Mouse (Mus musculus) adrenal gland, adult 18-20 months (tissue): ENCODE measurements around the gene Tmem164. TPM values are rescaled to one million over a fixed set of nuclear protein-coding genes. Genes with fewer than 3 reads are reported as not detected.

ENCODE experiments used
- DNase-seq, 2 experiments: peaks; one replicate each; pipeline ENCODE4 v3.0.0; 2021 to 2022; ENCODE audit warnings: low spot score in 2 of 2
- total RNA-seq, 2 experiments: library from RNA; stranded (reverse); gene quantifications; 1 replicate in 1 of 2; 2 replicates in 1 of 2; pipeline ENCODE4 v1.2.3; 2021

The Tmem164 gene
- total RNA-seq, 2 experiments from 2014 or later = 28.2 to 31.8 TPM

DNA sequence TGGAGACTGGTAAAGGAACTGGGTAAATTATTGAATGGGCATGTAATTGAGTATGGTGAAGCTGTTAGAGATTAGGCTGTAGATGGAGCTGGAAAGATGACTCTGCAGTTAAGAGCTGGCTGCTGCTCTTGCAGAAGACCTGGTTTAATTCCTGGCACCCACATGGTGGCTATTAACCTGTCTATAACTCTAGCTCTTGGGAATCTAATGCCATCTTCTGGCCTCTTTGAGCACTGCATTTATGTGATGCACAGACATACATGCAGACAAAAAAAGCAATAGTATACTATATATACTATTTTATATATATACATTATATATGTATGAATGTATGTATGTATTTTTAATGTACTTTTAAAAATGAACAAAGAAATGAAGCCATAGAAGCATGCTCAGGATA lies 66.2 kb downstream of the Tmem164 start:
- DNase-seq = no peak

DNA sequence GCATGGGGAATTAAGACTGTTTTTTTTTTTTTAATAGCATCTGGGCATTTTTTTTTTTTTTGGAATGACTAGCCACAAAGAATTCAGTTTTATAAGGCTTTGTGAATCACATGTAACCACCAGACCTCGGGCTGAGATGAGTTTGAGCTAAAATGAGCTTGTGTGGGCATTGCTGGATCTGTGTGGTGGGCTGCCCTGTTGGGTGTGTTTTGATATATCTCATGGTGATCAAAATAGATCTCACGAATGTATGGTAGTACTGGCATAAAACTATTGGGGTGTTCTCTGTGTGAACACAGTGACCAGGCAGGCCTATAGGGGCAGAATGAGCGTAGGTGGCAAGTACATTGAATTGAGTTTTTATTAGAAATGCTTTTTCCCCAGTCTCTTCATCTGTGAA lies 67.4 kb downstream of the Tmem164 start:
- DNase-seq = no peak

DNA sequence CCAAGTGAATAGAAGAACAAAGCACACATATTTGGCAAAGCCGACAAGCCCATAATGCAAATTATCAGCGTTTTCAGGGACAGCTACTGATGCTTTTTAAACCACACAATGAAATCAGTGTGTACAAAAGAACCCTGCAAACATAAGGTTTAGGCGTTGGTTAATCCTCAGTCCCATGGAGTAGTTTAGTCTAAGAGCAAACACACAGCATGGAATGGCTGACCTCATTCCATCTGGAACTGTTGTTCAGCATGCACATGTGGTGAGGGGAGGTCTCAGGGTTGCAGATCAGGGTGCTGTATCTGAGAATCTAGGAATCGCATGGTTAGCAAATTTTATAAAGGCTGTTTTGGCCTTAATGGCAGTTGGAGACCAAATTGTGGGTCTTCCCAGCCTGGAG lies 69.6 kb downstream of the Tmem164 start:
- DNase-seq = no peak

DNA sequence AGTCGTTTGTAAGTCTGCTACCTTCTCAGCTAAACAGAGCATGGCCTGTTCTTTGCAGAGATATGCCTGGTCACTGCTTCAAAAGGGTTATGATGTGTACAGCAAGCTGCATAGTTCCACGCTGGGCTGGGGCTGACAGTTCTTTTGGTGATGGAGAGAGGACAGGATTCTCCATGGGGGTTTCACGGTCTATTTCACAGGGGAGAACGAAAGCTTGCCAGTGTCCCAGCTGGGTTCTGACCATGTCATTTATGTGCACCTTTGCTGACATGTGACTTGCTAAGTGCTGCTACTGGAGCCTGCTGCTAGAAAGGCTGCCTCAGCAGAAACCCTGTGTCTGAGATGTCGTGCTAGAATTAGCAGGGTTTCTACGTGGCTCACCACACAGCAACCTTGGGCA lies 74.3 kb downstream of the Tmem164 start:
- DNase-seq = no peak

DNA sequence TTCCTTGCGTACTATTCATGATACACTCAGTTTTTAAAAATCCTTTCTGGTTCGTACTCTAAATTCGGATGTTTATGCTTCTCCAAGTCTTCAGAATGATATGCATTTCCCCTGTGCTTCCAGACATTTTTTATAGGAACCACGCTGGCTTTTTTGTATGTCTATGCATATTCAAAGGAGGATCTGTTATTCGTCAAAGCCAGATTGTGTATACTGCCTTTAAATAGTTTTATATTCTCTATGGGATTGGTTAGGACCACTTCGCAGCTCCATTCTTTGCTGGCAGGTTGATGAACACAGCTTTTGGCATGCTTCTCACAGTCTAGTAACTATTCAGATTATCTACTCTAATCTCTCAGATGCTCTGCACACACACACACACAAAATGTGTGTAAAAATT lies 79.2 kb downstream of the Tmem164 start:
- DNase-seq = no peak

DNA sequence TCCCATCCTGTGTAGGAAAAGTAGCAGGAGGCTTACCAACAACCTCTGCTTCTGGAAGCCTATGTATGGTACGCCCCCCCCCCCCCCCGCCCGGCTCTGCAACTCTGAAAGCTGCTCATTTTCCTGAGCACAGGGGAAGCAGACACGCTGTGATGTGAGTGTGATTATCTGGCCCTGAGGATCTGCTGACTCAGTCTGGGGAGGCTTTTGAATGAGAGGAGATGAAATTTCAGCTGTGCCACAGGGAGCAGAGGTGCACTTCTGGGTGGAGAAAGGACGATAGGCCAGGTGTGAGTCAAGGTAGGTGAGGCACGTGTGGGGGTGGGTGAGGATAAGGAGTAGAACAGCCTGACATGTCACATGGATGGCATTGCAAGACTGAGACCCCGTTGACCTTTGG lies 82.1 kb downstream of the Tmem164 start:
- DNase-seq = no peak

DNA sequence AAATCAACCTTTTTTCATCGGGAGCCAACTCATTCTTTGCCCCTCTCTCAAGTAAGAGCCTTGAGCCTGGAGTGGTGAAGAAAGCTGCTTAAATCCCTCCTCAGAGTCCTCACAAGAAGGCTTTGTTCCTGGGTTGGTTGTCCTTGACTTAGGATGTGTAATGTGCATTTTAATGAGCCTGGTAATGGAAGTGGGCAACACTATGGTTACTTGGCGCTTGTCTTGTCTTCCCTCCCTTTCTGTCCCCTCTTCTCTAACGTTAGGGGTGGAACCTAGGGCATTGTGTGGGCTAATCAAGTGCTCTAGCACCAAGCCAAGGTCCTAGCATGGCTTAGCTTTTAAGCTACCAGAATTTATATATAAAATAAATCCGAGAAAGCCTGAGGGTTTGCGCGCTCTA lies 88.5 kb downstream of the Tmem164 start:
- DNase-seq = no peak

DNA sequence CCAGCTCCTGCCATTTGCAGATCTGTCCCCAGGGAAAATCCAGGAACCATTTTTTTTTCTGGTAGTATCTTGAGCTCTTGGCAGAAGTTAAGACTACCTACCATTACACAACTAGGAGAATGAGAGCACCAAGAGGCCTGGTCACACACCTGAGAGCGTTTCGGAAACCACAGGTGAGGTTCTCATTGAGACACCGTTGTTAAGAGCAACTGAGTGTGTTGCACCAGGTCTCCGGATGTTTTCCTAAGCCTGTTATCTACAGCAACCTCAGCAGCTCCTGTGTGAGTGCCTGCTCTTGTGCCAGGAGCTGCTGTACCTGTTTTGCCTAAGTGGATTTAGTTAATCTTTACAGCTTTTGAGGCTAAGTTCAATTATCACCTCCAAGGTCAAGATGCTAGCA lies 92.5 kb downstream of the Tmem164 start:
- DNase-seq = no peak

DNA sequence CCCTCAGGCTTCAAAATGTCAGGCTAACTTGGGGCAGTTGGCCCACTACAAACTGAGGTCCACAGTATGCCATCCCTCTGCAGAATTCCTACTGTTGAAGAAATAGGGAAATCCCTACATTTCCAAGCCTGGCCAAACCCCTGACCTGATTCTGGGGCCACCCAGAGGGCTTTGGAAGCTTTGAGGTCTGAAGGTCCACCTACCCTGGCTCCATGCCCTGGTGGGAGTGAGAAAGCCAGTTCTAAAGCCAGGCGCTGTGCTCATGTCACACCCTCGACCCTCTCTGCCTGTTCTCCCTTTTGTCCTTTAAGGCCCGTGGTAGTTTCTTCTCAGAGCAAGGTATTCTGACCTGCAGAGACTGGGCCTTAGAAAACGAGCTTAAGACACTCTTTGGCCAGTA lies 94.9 kb downstream of the Tmem164 start:
- no peak for DNase-seq

DNA sequence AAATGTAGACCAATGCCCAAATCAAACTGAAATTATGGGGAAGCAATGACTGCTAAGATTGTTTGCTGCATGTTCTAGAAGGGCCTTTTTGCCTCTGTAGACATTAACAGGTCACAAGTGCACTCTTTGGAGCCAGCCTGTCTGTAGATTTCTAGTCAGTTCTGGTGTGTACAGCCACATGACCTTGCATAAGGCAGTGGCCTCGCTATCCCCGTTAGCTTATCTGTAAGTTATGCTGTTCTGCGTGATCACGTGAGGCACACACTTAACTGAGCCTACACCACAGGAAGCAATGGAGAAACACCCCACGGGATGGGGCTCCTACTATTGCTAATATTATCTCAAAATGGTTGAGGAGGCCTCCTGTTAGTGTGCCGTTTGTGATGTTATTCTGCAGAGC lies 97.4 kb downstream of the Tmem164 start:
- no peak for DNase-seq

DNA sequence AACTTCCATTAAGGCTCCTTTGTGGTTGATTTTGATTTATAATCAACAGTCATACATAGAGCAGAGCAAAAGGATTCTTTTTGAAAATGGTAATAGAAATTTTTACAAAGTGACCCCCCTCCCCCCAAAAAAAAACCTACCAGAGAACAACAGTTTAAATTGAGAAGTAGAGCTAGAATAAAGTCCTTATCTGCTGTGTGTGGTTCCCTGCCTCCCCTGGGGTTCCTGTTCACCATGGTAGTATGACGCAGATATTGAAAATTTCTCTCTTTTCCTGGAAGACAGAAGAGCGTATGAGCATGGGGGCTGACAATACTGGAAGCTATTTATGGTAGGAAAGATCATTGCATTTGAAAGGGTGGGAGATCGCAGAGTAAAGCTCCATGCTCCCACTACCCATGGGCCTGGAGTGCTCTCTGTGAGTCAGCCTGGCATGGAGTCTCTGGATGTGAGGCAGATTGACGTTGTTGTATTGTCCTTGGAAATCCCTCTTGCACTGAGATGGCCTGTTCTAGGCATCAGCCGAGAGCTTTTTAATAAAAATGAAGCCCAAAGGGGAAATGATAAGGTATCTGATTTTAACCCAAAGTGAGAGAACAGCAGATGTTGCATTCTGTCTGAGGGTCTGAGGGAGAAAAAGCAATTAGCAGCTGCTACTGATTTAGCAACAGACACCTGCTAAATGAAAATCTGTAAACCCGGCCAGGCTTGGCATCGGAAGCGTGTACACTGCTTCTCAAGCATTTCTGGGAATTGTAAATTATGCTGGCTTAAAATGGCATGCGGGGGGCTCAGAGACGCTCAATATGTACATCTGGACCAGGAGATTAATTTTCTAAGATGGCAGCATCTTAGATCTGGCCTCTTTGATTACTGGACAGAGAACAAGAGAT lies 105.2 kb downstream of the Tmem164 start:
- DNase-seq = no peak

DNA sequence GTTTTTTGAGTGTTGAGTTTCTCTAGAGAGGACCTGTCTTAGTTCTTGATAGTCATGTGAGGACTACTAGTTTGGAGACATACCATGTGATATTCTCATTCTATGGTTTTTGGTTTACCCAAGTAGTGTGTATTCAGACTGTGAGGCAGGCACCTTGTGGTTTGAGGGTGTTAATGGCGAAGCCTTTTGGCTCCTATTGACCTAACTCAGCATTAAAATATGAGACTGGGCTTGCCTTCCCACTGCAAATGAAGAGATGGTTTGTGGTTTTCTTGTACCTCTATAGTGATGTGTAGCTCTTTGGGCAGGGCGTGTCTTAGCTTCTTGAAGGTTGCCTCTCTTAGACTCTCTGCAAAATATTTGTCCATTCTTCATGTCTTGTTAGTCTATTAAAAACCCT lies 111.0 kb downstream of the Tmem164 start:
- no peak for DNase-seq

DNA sequence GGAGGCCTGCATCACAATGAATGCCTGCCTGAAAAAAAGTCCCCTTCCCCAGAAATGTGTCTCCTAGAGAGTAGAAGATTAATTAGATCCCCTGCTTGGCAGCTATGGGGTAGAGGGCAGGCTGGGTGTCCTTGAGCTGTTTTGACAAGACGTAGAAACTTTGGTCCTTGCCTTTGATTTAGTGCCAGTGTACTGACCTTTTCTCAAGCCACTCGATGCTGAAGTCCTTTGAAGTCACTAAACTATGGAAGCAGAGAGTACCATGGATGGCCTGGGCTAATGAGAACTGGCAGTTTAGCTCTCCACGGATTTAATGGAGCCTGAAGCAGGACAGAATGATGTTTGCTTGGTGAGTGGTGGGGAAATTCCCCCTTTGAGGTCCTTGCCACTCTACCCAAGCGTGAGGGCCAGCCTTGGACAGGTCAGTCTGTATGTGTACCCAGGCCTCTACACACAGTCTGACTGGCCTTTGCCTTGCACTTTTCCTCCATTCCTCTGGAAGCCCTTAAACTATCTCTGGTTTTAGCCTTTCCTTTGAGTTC lies 112.9 kb downstream of the Tmem164 start:
- no peak for DNase-seq

DNA sequence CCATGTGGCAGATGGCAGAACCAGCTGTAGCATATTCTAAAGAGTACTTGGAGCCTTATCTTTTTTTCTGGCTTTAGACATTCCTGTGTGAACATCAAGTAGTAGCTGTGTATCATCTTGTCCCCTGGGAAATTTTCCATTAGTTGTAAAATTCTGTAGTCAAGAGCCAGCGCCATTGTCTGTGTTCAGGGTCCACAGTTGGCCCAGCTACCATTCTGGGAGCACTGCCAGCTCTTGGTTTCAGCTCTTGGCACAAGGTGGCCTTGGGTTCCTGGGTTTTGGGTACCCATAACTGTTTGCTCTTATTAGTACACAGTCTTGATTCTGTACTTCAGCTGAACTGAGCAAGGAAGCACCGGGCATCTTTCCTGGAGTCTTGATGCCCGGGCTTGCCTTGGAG lies 123.4 kb downstream of the Tmem164 start:
- DNase-seq = no peak

DNA sequence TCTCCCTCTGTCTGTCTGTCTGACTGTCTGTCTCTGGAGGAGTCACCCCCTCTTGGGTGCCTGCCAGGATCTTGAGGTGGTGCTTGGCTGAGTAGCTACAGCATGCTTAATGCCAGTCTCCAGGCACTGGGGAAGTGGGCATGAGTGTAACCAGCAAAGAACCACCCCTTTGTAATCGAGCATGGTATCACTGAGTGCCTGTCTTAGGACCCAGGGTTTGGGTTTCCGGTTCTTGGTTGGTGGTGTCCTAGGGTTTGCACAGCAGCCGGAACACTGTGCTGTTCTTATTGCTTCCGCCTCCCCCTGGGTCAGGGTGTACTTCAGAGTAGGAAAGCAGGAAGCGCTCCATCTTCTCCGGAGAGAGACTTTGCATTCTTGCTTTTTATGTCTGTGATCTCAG lies 124.9 kb downstream of the Tmem164 start:
- no peak for DNase-seq

DNA sequence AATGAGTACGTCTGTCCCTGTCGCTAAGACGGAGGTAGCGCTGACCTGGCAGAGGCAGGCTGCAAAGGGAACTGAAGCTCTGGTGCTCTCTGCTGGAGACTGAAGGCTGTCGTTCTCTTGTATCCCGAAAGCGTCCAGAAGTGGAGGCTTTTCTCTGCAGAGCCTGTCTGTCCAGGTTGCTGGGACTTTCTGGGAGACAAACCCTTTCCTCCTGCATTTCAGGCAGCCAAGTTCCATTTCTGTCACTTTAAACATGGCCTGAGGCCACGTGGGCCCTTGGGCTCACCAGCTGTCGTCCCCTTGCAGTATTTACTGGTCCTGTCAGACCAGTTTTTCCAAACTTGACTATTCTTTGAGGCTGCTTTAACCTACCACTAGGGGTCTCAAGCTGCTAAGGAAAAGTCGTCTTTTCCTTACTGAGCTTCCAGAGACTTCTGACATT lies 125.4 kb downstream of the Tmem164 start:
- DNase-seq = no peak

DNA sequence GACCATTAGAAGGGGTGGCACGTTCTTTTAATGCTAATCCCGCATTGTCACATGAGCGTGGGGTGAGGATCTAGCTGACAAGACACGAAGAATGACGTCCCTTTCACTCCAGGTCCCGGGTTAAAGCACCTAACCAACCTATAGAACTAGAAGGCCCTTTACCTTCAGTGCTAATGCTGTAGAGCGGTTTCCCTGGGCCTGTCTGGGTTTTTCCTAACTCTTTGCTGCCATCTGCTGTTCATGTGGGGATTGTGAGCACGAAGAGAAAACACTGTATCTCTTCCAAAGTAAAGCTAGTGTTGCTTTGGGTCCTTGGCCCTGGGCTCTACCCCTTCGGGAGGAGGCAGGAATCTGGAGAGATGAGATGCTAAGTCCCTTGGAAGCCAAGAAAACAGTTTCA lies 127.2 kb downstream of the Tmem164 start:
- peak in 1 of 2 experiments; percentile 34 for DNase-seq

DNA sequence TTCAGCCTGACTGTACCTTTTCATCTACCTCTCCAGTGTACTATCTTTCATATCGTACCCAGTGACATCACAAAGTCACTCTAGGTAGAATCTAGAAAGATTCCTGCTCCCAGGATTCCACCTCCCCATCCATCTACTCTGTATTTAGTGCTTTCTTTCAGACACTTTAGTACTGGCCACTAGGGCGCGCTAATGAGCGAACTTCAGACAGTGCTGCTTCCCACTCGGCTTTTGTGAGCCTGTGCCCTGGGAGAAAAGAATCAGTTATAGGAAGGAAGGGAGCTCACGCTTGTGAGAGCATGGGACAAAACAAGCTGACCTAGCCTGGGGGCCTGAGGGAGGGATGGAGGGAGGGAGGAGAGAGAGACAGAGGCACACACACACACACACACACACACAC lies 131.9 kb downstream of the Tmem164 start:
- DNase-seq = no peak

DNA sequence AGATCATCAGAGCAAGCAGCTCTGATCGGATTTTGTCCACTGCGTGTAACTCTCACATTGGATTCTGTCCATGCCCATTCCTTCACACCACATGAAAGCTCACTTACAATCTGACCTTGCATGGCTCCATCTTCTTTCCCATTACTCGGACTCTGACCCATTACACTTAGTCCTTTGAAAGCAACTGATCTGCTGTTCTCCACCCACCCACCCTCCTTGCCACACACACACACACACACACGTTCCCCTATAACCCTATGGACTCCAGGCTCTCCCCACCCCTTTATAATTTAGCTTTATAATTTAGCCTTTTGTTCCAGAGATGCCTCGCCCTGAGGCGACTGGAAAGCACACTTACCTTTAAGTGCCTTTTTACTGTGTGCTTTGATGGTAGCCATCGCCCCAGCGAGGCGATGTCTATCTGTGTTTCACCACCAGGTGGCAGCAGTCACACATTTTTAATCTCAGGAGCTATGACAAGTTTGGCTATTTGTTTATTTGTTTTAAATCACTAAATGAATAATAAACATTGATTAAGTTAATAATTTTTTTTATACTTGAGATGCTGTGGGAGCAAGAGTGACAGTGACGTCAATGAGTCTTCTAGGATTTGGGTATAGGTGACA lies 137.0 kb downstream of the Tmem164 start:
- DNase-seq = peak in 1 of 2 experiments; percentile 56

DNA sequence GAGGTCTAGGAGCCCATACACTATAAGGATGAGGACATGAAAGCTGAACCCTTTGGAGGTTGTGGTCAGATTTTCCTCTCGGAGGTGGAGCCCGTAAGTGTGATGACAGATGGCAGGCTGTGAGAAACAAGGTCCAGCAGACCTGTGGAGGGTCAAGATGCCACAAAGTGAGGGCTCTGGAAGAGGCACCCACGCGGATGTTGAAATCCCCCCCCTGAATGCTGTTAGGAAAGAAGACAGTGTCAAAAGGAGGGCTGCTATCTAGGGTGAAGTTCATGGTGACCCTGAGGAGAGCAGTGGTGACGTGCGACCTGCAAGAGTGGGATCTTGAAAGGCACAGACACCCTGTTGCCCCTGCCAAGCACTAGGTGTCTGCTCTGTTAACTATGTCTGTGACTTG lies 140.0 kb downstream of the Tmem164 start:
- no peak for DNase-seq

DNA sequence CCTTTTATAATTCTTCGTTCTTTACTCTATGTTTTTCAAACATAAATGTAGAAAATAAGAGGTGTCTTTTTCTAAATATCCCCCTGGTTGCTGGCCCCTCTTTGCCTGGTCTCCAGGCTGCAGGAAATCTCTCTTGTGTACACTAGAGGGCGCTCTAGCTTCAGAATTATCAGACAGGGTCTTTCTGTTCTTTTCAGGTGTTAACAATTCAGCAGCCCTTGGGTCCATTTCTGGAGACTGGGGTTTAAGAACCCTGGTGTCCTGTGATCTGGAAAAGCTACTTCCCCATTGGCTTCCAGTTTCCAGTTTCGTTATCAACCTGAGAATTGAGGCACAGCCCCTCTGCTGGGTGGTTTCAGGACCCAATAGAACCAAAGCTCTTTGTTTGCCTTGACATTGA lies 140.6 kb downstream of the Tmem164 start:
- DNase-seq = no peak

DNA sequence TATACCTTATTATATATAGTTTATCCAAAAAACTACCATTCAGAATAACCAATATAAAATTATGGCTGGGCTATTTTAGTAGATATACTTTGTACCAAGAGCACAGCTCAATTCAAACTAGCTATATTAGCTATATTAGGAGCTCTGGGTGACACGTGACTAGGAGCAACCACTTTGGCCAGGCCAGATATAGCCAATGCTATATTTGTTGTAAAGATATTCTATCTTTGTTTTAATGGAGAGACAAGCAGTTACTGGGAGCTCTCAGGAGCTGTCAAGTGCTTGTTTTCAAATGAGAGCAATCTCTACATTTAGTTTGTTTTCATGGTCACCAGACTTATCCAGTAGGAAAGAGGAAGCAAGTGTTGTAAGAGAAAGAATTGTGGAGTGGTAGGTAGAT lies 144.1 kb downstream of the Tmem164 start:
- no peak for DNase-seq
